Mouse (Mus musculus) gastrocnemius, adult 2 months (tissue): Measurements from ENCODE around the gene Ttf2. TPM values are rescaled to one million over a fixed set of nuclear protein-coding genes. Genes with fewer than 3 reads are reported as not detected.

Experiments
- DNase-seq: peaks from one replicate; pipeline ENCODE4 v3.0.0; 2022
- H3K27ac ChIP-seq: fragments of 200-600 bp; 2 replicates; pipeline ENCODE4 v1.8.1; 2022; ENCODE audit warnings: mild to moderate bottlenecking
- H3K4me3 ChIP-seq: fragments of 200-600 bp; 2 replicates; pipeline ENCODE4 v1.8.1; 2022; ENCODE audit warnings: mild to moderate bottlenecking, moderate library complexity
- CTCF ChIP-seq: fragments of 200-600 bp; IDR thresholded peaks from 2 replicates; pipeline ENCODE4 v1.8.1; 2022; ENCODE audit warnings: antibody characterized with exemption, mild to moderate bottlenecking, moderate library complexity
- intact Hi-C: fragments of 180-260 bp; cut with DNase I; formaldehyde crosslinking; loops from one replicate; pipeline ENCODE4 v1.15.1; 2025
- total RNA-seq, 2 experiments: library from RNA; stranded (reverse); gene quantifications; 2 replicates each; pipeline ENCODE4 v1.2.3; 2021

Gene Ttf2
- total RNA-seq, 2 experiments from 2014 or later, result 2.5 to 3.1 TPM

- intact Hi-C loops, result no loop called here
- H3K27ac ChIP-seq, result no peak overlapping the region
- no peak overlapping the region for H3K4me3 ChIP-seq
- no peak for DNase-seq
- no peak for TF ChIP-seq CTCF
These were observed 74.0 kb downstream of the Ttf2 start for GRCm38 (mm10) chr3:100895500-100895899.

- H3K4me3 ChIP-seq, result no peak overlapping the region
- TF ChIP-seq CTCF, result no peak
- intact Hi-C loops, result no loop called here
- no peak overlapping the region for H3K27ac ChIP-seq
- DNase-seq, result no peak
These were observed 76.8 kb downstream of the Ttf2 start for GRCm38 (mm10) chr3:100892383-100893335.

DNA sequence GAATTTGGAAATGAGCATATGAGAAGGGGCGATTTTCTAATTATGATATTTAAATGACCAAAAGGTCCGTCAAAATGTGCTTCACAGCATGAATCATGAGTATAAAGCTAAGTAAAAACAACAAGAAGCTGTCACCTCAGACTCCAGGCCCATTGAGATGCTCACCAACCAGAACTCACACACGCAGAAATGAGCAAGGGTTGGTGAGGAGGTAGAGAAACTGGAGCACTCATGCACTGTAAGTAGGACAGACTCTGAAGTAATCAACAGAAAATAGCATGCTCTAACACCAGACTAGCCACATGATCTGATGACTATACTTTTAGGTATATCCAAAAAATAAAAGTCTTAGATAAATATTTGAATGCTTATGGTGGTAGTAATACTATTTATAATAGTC, 79.1 kb downstream of the Ttf2 start:
- H3K27ac ChIP-seq, result no peak overlapping the region
- H3K4me3 ChIP-seq, result no peak overlapping the region
- DNase-seq, result no peak
- intact Hi-C loops, result no loop called here
- no peak for TF ChIP-seq CTCF

DNA sequence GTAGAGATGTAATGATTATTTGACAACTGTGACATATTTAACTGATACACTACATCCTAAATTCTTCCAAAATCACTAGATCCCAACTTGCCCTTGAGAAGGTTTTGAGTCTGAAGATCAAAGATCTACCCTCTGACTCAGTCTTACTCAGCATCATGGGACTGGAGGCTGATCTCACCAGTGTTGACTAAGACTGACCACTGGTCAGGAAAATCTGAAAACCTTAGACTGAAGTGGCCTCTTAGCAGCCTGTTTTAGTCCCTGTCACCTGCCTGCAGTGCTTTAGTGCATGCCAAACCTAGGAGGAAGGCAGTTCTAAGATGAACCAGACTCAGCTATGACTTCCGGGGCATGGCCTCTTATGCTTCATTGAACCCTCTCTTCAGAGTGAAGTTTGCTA, 80.2 kb downstream of the Ttf2 start:
- no peak for DNase-seq
- intact Hi-C loops, result no loop called here
- no peak for TF ChIP-seq CTCF
- Histone ChIP-seq H3K4me3 (no peak overlapping the region), H3K27ac (no peak overlapping the region)

Other genes starting within 250 kb of the Ttf2 start
- gene Vtcn1, start 144.2 kb downstream of the Ttf2 start, total RNA-seq, result under 1 TPM in 1 of 2 experiments, not detected in 1; 0.28 TPM
- 1 to 10 TPM; 4.7 to 7.8 TPM for gene Trim45, start 47.5 kb downstream of the Ttf2 start, total RNA-seq
- gene Cd101, start 59.9 kb upstream of the Ttf2 start, total RNA-seq, result under 1 TPM; 0.06 to 0.13 TPM
- gene Ptgfrn, start 140.6 kb upstream of the Ttf2 start, total RNA-seq, result 10 to 100 TPM in 1 of 2 experiments, 1 to 10 TPM in 1; 6.9 to 13.8 TPM